Mouse (Mus musculus): ENCODE measurements around the gene Olfr1016. TPM values are rescaled to one million over a fixed set of nuclear protein-coding genes. Genes with fewer than 3 reads are reported as not detected.

Olfr1016 gene
- polyA plus RNA-seq, 1 experiment from 2014 or later, result not detected

DNA sequence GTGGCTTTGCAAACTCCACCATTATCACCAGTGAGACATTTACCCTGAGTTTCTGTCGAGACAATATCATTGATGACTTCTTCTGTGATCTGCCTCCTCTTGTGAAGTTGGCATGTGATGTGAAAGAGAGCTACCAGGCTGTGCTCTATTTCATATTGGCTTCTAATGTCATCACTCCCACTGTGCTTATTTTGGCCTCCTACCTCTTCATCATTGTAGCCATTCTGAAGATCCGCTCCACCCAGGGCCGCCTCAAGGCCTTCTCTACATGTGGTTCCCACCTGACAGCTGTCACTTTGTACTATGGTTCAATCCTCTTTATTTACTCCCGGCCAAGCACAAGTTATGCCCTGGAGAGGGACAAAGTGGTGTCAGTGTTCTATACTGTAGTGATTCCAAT is 48.5 kb downstream of the Olfr1016 start:
- Histone ChIP-seq H3K36me3 (ENCODE audit: control insufficient read depth, insufficient read depth, low read length) (no peaks in the 10 kb centered on the region), H3K9me3 (replicated peaks; ENCODE audit: control insufficient read depth, low read length) (no peaks in the 10 kb centered on the region), H3K27me3 (ENCODE audit: control insufficient read depth, insufficient read depth, low read length) (no peaks in the 10 kb centered on the region), H3K4me2 (ENCODE audit: low read depth, low read length) (no peak overlapping the region), H3K4me3 (replicated peaks; ENCODE audit: low read length) (no peak overlapping the region), H3K27ac (ENCODE audit: low read length) (no peak overlapping the region), H3K9ac (ENCODE audit: low read length) (no peak overlapping the region), H3K4me1 (ENCODE audit: control insufficient read depth, insufficient read depth, low read length) (no peaks in the 10 kb centered on the region)
- 84% methylated on average over 4 of the region's 4 CpGs for WGBS
- no peak for ATAC-seq (ENCODE audit: insufficient read depth, low FRiP score)

Other genes with a start within 250 kb of the Olfr1016 start
- gene Olfr996, start 223.3 kb downstream of the Olfr1016 start, polyA plus RNA-seq (2015; fragmentation: Nextera tagmentation; extraction: Ambion mirVana), result not detected in 2 replicates
- not detected in 2 replicates for gene Olfr998, start 213.6 kb downstream of the Olfr1016 start, polyA plus RNA-seq (2015; fragmentation: Nextera tagmentation; extraction: Ambion mirVana)
- gene Olfr1000, start 190.6 kb downstream of the Olfr1016 start, polyA plus RNA-seq (2015; fragmentation: Nextera tagmentation; extraction: Ambion mirVana), result not detected in 2 replicates
- gene Olfr1002, start 151.8 kb downstream of the Olfr1016 start, polyA plus RNA-seq (2015; fragmentation: Nextera tagmentation; extraction: Ambion mirVana), result not detected in 2 replicates
- gene Olfr154, start 138.1 kb downstream of the Olfr1016 start, polyA plus RNA-seq (2015; fragmentation: Nextera tagmentation; extraction: Ambion mirVana), result not detected in 2 replicates
- not detected in 2 replicates for gene Olfr1006, start 123.8 kb downstream of the Olfr1016 start, polyA plus RNA-seq (2015; fragmentation: Nextera tagmentation; extraction: Ambion mirVana)
- not detected in 2 replicates for gene Olfr1008, start 113.1 kb downstream of the Olfr1016 start, polyA plus RNA-seq (2015; fragmentation: Nextera tagmentation; extraction: Ambion mirVana)
- gene Olfr1009, start 87.1 kb downstream of the Olfr1016 start, polyA plus RNA-seq (2015; fragmentation: Nextera tagmentation; extraction: Ambion mirVana), result not detected in 2 replicates
- gene Olfr1012, start 39.8 kb downstream of the Olfr1016 start, polyA plus RNA-seq (2015; fragmentation: Nextera tagmentation; extraction: Ambion mirVana), result not detected in 2 replicates
- gene Olfr1013, start 35.4 kb downstream of the Olfr1016 start, polyA plus RNA-seq (2015; fragmentation: Nextera tagmentation; extraction: Ambion mirVana), result not detected in 2 replicates
- not detected in 2 replicates for gene Olfr1014, start 29.8 kb downstream of the Olfr1016 start, polyA plus RNA-seq (2015; fragmentation: Nextera tagmentation; extraction: Ambion mirVana)
- gene Olfr1015, start 20.5 kb downstream of the Olfr1016 start, polyA plus RNA-seq (2015; fragmentation: Nextera tagmentation; extraction: Ambion mirVana), result not detected in 2 replicates
- gene Olfr1018, start 15.9 kb upstream of the Olfr1016 start, polyA plus RNA-seq (2015; fragmentation: Nextera tagmentation; extraction: Ambion mirVana), result not detected in 2 replicates
- gene Olfr1019, start 42.9 kb upstream of the Olfr1016 start, polyA plus RNA-seq (2015; fragmentation: Nextera tagmentation; extraction: Ambion mirVana), result not detected in 2 replicates
- gene Olfr1020, start 44.5 kb upstream of the Olfr1016 start, polyA plus RNA-seq (2015; fragmentation: Nextera tagmentation; extraction: Ambion mirVana), result not detected in 2 replicates
- not detected in 2 replicates for gene Olfr1022, start 66.0 kb upstream of the Olfr1016 start, polyA plus RNA-seq (2015; fragmentation: Nextera tagmentation; extraction: Ambion mirVana)
- gene Olfr1023, start 83.1 kb upstream of the Olfr1016 start, polyA plus RNA-seq (2015; fragmentation: Nextera tagmentation; extraction: Ambion mirVana), result not detected in 2 replicates
- gene Olfr1024, start 102.5 kb upstream of the Olfr1016 start, polyA plus RNA-seq (2015; fragmentation: Nextera tagmentation; extraction: Ambion mirVana), result not detected in 2 replicates
- not detected in 2 replicates for gene Olfr1025-ps1, start 112.6 kb upstream of the Olfr1016 start, polyA plus RNA-seq (2015; fragmentation: Nextera tagmentation; extraction: Ambion mirVana)
- not detected in 2 replicates for gene Olfr1026, start 119.0 kb upstream of the Olfr1016 start, polyA plus RNA-seq (2015; fragmentation: Nextera tagmentation; extraction: Ambion mirVana)
- gene Olfr1028, start 147.9 kb upstream of the Olfr1016 start, polyA plus RNA-seq (2015; fragmentation: Nextera tagmentation; extraction: Ambion mirVana), result not detected in 2 replicates
- not detected in 2 replicates for gene Olfr1029, start 171.4 kb upstream of the Olfr1016 start, polyA plus RNA-seq (2015; fragmentation: Nextera tagmentation; extraction: Ambion mirVana)
- not detected in 2 replicates for gene Olfr1030, start 176.7 kb upstream of the Olfr1016 start, polyA plus RNA-seq (2015; fragmentation: Nextera tagmentation; extraction: Ambion mirVana)
- gene Olfr1031, start 187.8 kb upstream of the Olfr1016 start, polyA plus RNA-seq (2015; fragmentation: Nextera tagmentation; extraction: Ambion mirVana), result not detected in 2 replicates
- gene Olfr1032, start 203.0 kb upstream of the Olfr1016 start, polyA plus RNA-seq (2015; fragmentation: Nextera tagmentation; extraction: Ambion mirVana), result not detected in 2 replicates
- gene Olfr1033, start 218.1 kb upstream of the Olfr1016 start, polyA plus RNA-seq (2015; fragmentation: Nextera tagmentation; extraction: Ambion mirVana), result 4.9 and 5.4 TPM in 2 replicates
- 0.06 and 0.09 TPM in 2 replicates for gene Olfr1034, start 243.3 kb upstream of the Olfr1016 start, polyA plus RNA-seq (2015; fragmentation: Nextera tagmentation; extraction: Ambion mirVana)